Mouse (Mus musculus) embryonic facial prominence, embryonic 15.5 days (tissue): ENCODE results near the gene BC107364. TPM values are rescaled to one million over a fixed set of nuclear protein-coding genes. Genes with fewer than 3 reads are reported as not detected.
A peak's percentile ranks its signal among the peaks of the same experiment; 100 is the strongest.
"Not testable (repeated sequence)": the region's sequence is repeated elsewhere in the genome, so short reads cannot be mapped to it uniquely, and the experiment has no call there.

Experiments
- ATAC-seq: fragments of 200-750 bp; cut with Nextera tagmentation; 2 replicates; pipeline ENCODE4 v1.8.0; 2017; ENCODE audit warnings: low read depth, moderate TSS enrichment; ENCODE audit not compliant: insufficient number of reproducible peaks, low FRiP score, low TSS enrichment
- H3K27ac ChIP-seq: fragments of 300-500 bp; sonication (generic); replicated peaks from 2 replicates; pipeline ENCODE4 v1.5.1; 2015; ENCODE audit warnings: mild to moderate bottlenecking, inconsistent platforms
- H3K27me3 ChIP-seq: fragments of 300-500 bp; sonication (generic); 2 replicates; pipeline ENCODE4 v1.6.1; 2015; ENCODE audit warnings: inconsistent platforms
- H3K36me3 ChIP-seq: fragments of 300-500 bp; sonication (generic); 2 replicates; pipeline ENCODE4 v1.6.1; 2015; ENCODE audit warnings: mild to moderate bottlenecking, inconsistent platforms
- H3K4me1 ChIP-seq: fragments of 300-500 bp; sonication (generic); 2 replicates; pipeline ENCODE4 v1.6.1; 2015; ENCODE audit warnings: inconsistent platforms
- H3K4me2 ChIP-seq: fragments of 300-500 bp; sonication (generic); replicated peaks from 2 replicates; pipeline ENCODE4 v1.6.1; 2015; ENCODE audit warnings: mild to moderate bottlenecking, inconsistent platforms
- H3K4me3 ChIP-seq: fragments of 300-500 bp; sonication (generic); replicated peaks from 2 replicates; pipeline ENCODE4 v1.5.1; 2015; ENCODE audit warnings: mild to moderate bottlenecking, inconsistent platforms
- H3K9ac ChIP-seq: fragments of 300-500 bp; sonication (generic); 2 replicates; pipeline ENCODE4 v1.6.1; 2015; ENCODE audit warnings: inconsistent platforms
- H3K9me3 ChIP-seq: fragments of 300-500 bp; sonication (generic); replicated peaks from 2 replicates; pipeline ENCODE4 v1.6.1; 2016; ENCODE audit warnings: inconsistent platforms
- WGBS: fragments of 180-500 bp; shearing (Covaris S2); methylation state at CpG from one replicate; pipeline ENCODE4 v1.1.7; 2015; 5-methylcytosine and 5-hydroxymethylcytosine counted together
- polyA plus RNA-seq: library from polyadenylated mRNA; unstranded; fragments of >200 nt; fragmentation: Nextera tagmentation; extraction: Ambion mirVana; gene quantifications from 2 replicates; pipeline ENCODE4 v1.2.1, GENCODE M21; 2015

BC107364 gene
- polyA plus RNA-seq, 1 experiment from 2014 or later: 0.31 TPM

DNA sequence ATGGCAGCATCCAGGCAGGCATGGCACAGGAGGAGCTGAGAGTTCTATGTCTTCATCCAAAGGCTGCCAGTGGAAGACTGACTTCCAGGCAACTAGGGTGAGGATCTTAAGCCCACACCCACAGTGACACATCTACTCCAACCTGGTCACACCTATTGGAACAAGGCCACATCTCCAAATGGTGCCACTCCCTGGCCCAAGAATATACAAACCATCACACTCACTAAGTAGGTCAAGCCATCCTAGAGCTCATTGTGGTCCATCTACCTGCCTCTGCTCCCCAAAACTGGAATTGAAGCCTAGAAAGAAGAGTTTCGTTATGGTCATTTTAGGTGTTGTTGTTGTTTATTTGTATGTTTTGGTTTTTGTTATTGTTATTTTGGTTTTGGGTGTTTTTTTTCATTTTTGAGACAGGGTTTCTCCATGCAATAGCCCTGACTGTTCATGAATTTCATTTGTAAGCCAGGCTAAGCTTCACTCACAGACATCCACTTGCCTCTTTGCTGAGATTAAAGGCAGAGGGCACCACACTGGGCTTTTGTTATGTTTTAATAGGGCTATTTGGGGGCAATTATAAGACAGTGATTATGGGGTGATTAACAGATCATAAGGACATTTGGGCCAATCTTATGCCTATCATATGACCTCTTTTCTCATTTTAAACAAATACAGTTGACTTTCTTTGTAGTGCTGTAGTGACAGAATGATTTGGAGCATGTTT is 43.5 kb upstream of the BC107364 start:
- ATAC-seq: no peak
- no peak overlapping the region for H3K4me2 ChIP-seq
- no peaks in the 10 kb centered on the region for H3K9me3 ChIP-seq
- no peak overlapping the region for H3K9ac ChIP-seq
- no peak overlapping the region for H3K27ac ChIP-seq
- H3K27me3 ChIP-seq: no peaks in the 10 kb centered on the region
- peaks cover 9% of the 10 kb centered on the region; the same call in 1 of the 2 replicates for H3K4me1 ChIP-seq
- 98% methylated on average over 1 of the region's 1 CpGs for WGBS
- no peak overlapping the region for H3K4me3 ChIP-seq
- H3K36me3 ChIP-seq: no peaks in the 10 kb centered on the region

- no peak overlapping the region for H3K27ac ChIP-seq
- H3K27me3 ChIP-seq: no peaks in the 10 kb centered on the region
- peaks cover 9% of the 10 kb centered on the region; the same call in 1 of the 2 replicates for H3K4me1 ChIP-seq
- ATAC-seq: no peak
- H3K4me3 ChIP-seq: no peak overlapping the region
- no peaks in the 10 kb centered on the region for H3K9me3 ChIP-seq
- H3K4me2 ChIP-seq: no peak overlapping the region
- no peaks in the 10 kb centered on the region for H3K36me3 ChIP-seq
- no peak overlapping the region for H3K9ac ChIP-seq
- 94% methylated on average over 3 of the region's 3 CpGs for WGBS
Measured at GRCm38 (mm10) chr3:96494912-96495311, 42.8 kb upstream of the BC107364 start.

DNA sequence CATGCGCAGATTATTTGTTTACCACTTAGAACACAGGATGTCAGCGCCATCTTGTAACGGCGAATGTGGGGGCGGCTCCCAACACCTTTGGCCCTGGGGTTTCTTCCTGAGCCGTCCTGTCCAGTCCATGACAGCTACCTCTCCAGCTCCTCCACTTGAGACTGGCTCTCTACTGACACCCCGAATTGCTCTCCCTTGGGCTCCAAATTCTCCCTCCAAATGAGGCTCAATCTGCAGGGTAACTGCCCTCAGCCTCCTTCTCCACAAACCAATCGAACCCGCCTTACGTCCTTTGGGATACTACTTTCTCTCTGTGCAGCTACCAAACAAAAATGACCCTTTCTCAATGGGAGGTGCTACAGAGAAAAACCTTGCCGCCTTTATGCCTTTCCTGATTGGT is 42.4 kb upstream of the BC107364 start:
- H3K9me3 ChIP-seq, H3K4me3 ChIP-seq, H3K4me2 ChIP-seq, H3K36me3 ChIP-seq, H3K27ac ChIP-seq, H3K27me3 ChIP-seq, H3K9ac ChIP-seq, ATAC-seq, H3K4me1 ChIP-seq: not testable (repeated sequence)
- 93% methylated on average over 6 of the region's 11 CpGs for whole genome bisulfite sequencing

GRCm38 (mm10) chr3:96489636-96490035 is 37.5 kb upstream of the BC107364 start:
- not testable (repeated sequence) for H3K9me3 ChIP-seq, H3K4me3 ChIP-seq, ATAC-seq, H3K9ac ChIP-seq, H3K4me1 ChIP-seq, H3K4me2 ChIP-seq, H3K27me3 ChIP-seq, H3K36me3 ChIP-seq
- WGBS: 47% methylated on average over 6 of the region's 8 CpGs
- H3K27ac ChIP-seq: peak overlapping the region; percentile 88

- not testable (repeated sequence) for H3K36me3 ChIP-seq, H3K9ac ChIP-seq, H3K9me3 ChIP-seq, H3K4me1 ChIP-seq, H3K27me3 ChIP-seq, H3K4me2 ChIP-seq
- peak overlapping the region; percentile 28 for H3K4me3 ChIP-seq
- peak; percentile 65 for ATAC-seq
- 0% methylated on average over 9 of the region's 31 CpGs for WGBS
- H3K27ac ChIP-seq: peak overlapping the region; percentile 89
Measured at GRCm38 (mm10) chr3:96488907-96489629, 37.0 kb upstream of the BC107364 start.

DNA sequence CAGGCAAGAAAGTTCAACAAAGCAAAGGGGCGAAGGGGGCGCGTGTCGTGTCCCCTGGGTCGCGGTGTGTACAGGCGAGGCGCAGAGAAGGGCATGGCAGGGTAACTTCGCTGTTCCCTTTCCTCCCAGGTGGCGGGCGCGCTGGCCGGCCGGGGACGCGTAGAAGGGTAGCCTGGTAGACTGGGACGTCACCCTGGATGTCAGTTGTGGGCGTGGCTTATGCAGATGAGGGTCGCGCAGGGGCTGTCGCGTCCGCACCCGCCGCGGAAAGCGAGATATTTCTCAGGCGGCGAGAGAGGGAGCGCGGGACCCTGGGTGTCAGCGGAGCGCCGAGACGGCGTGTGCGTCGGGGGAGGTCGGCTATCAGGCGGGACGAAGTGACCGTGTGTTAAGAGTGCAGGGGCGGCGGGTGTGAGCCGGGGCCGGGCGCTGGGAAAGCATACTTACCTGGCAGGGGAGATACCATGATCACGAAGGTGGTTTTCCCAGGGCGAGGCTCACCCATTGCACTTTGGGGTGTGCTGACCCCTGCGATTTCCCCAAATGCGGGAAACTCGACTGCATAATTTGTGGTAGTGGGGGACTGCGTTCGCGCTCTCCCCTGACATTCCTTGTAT is 36.3 kb upstream of the BC107364 start:
- 0% methylated on average over 1 of the region's 55 CpGs for WGBS
- ATAC-seq: peak; percentile 88
- Histone ChIP-seq H3K4me3 (peak overlapping the region; percentile 40), H3K27ac (peak overlapping the region; percentile 89), H3K4me2 (peak overlapping the region; percentile 60)
- H3K9me3 ChIP-seq, H3K4me1 ChIP-seq, H3K27me3 ChIP-seq, H3K9ac ChIP-seq, H3K36me3 ChIP-seq: not testable (repeated sequence)

- no peak; the same call in 1 of the 2 replicates for ATAC-seq
- H3K4me2 ChIP-seq: peak overlapping the region; percentile 60
- H3K9ac ChIP-seq: 0 out of 2 replicates have a peak overlapping the region, but pooled peaks have one; percentile 15
- H3K9me3 ChIP-seq: no peaks in the 10 kb centered on the region
- peak overlapping the region; percentile 40 for H3K4me3 ChIP-seq
- 4% methylated on average over 26 of the region's 26 CpGs for WGBS
- no peaks in the 10 kb centered on the region for H3K36me3 ChIP-seq
- peaks cover 6% of the 10 kb centered on the region; the same call in 1 of the 2 replicates for H3K27me3 ChIP-seq
- 0 out of 2 replicates have a peak, but pooled peaks cover 3% of the 10 kb centered on the region for H3K4me1 ChIP-seq
- H3K27ac ChIP-seq: peak overlapping the region; percentile 89
Measured at GRCm38 (mm10) chr3:96487596-96488289, 35.6 kb upstream of the BC107364 start.

GRCm38 (mm10) chr3:96486828-96487559 is 34.9 kb upstream of the BC107364 start:
- not testable (repeated sequence) for H3K9ac ChIP-seq, H3K27me3 ChIP-seq, H3K36me3 ChIP-seq, H3K9me3 ChIP-seq, H3K4me1 ChIP-seq
- peak overlapping the region; percentile 28 for H3K4me3 ChIP-seq
- WGBS: 8% methylated on average over 8 of the region's 38 CpGs
- H3K4me2 ChIP-seq: peak overlapping the region; percentile 60
- H3K27ac ChIP-seq: 0 out of 2 replicates have a peak overlapping the region, but pooled peaks have one; percentile 34
- peak; percentile 82 for ATAC-seq

DNA sequence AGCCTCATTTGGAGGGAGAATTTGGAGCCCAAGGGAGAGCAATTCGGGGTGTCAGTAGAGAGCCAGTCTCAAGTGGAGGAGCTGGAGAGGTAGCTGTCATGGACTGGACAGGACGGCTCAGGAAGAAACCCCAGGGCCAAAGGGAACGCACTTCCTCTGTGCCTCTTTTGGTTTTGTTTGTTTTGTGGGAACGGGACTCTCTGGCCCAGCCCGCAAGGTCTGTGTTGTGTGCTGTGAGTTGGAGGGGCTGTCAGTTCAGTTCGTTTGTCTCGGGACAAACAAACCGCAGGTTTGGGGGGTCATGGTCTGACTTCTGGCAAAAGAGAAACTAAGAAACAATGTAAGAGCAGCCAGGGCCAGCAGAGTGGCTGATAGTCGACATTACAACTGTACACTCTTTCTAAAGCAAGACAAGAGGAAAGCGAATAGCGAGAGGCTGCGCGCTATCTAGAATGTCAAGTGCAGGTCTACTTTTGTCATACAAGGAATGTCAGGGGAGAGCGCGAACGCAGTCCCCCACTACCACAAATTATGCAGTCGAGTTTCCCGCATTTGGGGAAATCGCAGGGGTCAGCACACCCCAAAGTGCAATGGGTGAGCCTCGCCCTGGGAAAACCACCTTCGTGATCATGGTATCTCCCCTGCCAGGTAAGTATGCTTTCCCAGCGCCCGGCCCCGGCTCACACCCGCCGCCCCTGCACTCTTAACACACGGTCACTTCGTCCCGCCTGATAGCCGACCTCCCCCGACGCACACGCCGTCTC is 34.1 kb upstream of the BC107364 start:
- not testable (repeated sequence) for H3K4me3 ChIP-seq, H3K36me3 ChIP-seq, H3K4me1 ChIP-seq, H3K27me3 ChIP-seq, H3K27ac ChIP-seq, H3K9ac ChIP-seq, H3K9me3 ChIP-seq, H3K4me2 ChIP-seq
- peak; percentile 48 for ATAC-seq
- 3% methylated on average over 4 of the region's 34 CpGs for WGBS

- no peaks in the 10 kb centered on the region for H3K9me3 ChIP-seq
- 70% methylated on average over 2 of the region's 2 CpGs for whole genome bisulfite sequencing
- H3K9ac ChIP-seq: no peak overlapping the region
- ATAC-seq: no peak
- H3K36me3 ChIP-seq: no peaks in the 10 kb centered on the region
- 0 out of 2 replicates have a peak, but pooled peaks cover 3% of the 10 kb centered on the region for H3K4me1 ChIP-seq
- H3K27me3 ChIP-seq: peaks cover 6% of the 10 kb centered on the region; the same call in 1 of the 2 replicates
- no peak overlapping the region for H3K4me2 ChIP-seq
- no peak overlapping the region for H3K4me3 ChIP-seq
- no peak overlapping the region for H3K27ac ChIP-seq
Measured at GRCm38 (mm10) chr3:96485361-96485760, 33.3 kb upstream of the BC107364 start.
